Mouse (Mus musculus): Measurements from ENCODE around the gene Incenp.
A peak's percentile ranks its signal among the peaks of the same experiment; 100 is the strongest.
"Not testable (repeated sequence)": the region's sequence is repeated elsewhere in the genome, so short reads cannot be mapped to it uniquely, and the experiment has no call there.

Gene Incenp

GRCm38 (mm10) chr19:9899072-9899779, at the start of gene Incenp:
Gene Incenp (minus strand): TSS chr19:9899551.
- DNase-seq (ENCODE audit: low spot score in 2 of 2): peak; percentile 95 to 97

- DNase-seq (ENCODE audit: low spot score in 2 of 2): no peak
These were observed 47.6 kb upstream of the Incenp start for GRCm38 (mm10) chr19:9946986-9947385.

- no peak for DNase-seq (ENCODE audit: low spot score in 2 of 2)
These were observed 46.6 kb upstream of the Incenp start for GRCm38 (mm10) chr19:9945800-9946564.

GRCm38 (mm10) chr19:9942539-9943533, 43.5 kb upstream of the Incenp start:
- DNase-seq (ENCODE audit: low spot score in 2 of 2): no peak

GRCm38 (mm10) chr19:9941809-9942208, 42.5 kb upstream of the Incenp start:
- DNase-seq (ENCODE audit: low spot score in 2 of 2): no peak

GRCm38 (mm10) chr19:9940903-9941302, 41.6 kb upstream of the Incenp start:
- no peak for DNase-seq (ENCODE audit: low spot score in 2 of 2)

GRCm38 (mm10) chr19:9939841-9940240, 40.5 kb upstream of the Incenp start:
- no peak for DNase-seq (ENCODE audit: low spot score in 2 of 2)

- DNase-seq (ENCODE audit: low spot score in 2 of 2): no peak
These were observed 39.5 kb upstream of the Incenp start for GRCm38 (mm10) chr19:9938824-9939303.

- DNase-seq (ENCODE audit: low spot score in 2 of 2): no peak
These were observed 38.9 kb upstream of the Incenp start for GRCm38 (mm10) chr19:9938156-9938823.

GRCm38 (mm10) chr19:9937428-9937827, 38.1 kb upstream of the Incenp start:
- DNase-seq (ENCODE audit: low spot score in 2 of 2): no peak

- DNase-seq (ENCODE audit: low spot score in 2 of 2): no peak
These were observed 37.2 kb upstream of the Incenp start for GRCm38 (mm10) chr19:9936579-9936978.

GRCm38 (mm10) chr19:9933908-9934307, 34.6 kb upstream of the Incenp start:
- no peak for DNase-seq (ENCODE audit: low spot score in 2 of 2)

- not testable (repeated sequence) for DNase-seq (ENCODE audit: low spot score in 2 of 2)
These were observed 31.8 kb upstream of the Incenp start for GRCm38 (mm10) chr19:9931167-9931607.

GRCm38 (mm10) chr19:9928089-9928488, 28.7 kb upstream of the Incenp start:
- DNase-seq (ENCODE audit: low spot score in 2 of 2): no peak

GRCm38 (mm10) chr19:9924769-9925272, 25.5 kb upstream of the Incenp start:
- no peak for DNase-seq (ENCODE audit: low spot score in 2 of 2)

GRCm38 (mm10) chr19:9924034-9924768, 24.9 kb upstream of the Incenp start:
- DNase-seq (ENCODE audit: low spot score in 2 of 2): no peak

- no peak for DNase-seq (ENCODE audit: low spot score in 2 of 2)
These were observed 23.7 kb upstream of the Incenp start for GRCm38 (mm10) chr19:9923048-9923447.

GRCm38 (mm10) chr19:9922228-9922627, 22.9 kb upstream of the Incenp start:
- DNase-seq (ENCODE audit: low spot score in 2 of 2): peak; percentile 50 to 76

- no peak for DNase-seq (ENCODE audit: low spot score in 2 of 2)
These were observed 21.8 kb upstream of the Incenp start for GRCm38 (mm10) chr19:9920835-9921784.

Measured in frontal cortex, postnatal 36 days (tissue).